Mouse (Mus musculus) forebrain, embryonic 12.5 days (tissue): ENCODE measurements around the gene Tstd1. TPM values are rescaled to one million over a fixed set of nuclear protein-coding genes. Genes with fewer than 3 reads are reported as not detected.

Experiments used
- ATAC-seq: fragments of 200-750 bp; cut with Nextera tagmentation; 2 replicates; pipeline ENCODE4 v1.8.0; 2017; ENCODE audit warnings: moderate TSS enrichment; ENCODE audit not compliant: low FRiP score
- H3K27ac ChIP-seq: fragments of 300-500 bp; sonication (generic); 2 replicates; pipeline ENCODE4 v1.5.1; 2016; ENCODE audit warnings: mild to moderate bottlenecking
- H3K27me3 ChIP-seq: fragments of 300-500 bp; sonication (generic); 2 replicates; pipeline ENCODE4 v1.6.1; 2016; ENCODE audit warnings: mild to moderate bottlenecking
- H3K36me3 ChIP-seq: fragments of 300-500 bp; sonication (generic); replicated peaks from 2 replicates; pipeline ENCODE4 v1.6.1; 2016; ENCODE audit warnings: mild to moderate bottlenecking
- H3K4me1 ChIP-seq: fragments of 300-500 bp; sonication (generic); 2 replicates; pipeline ENCODE4 v1.6.1; 2016
- H3K4me2 ChIP-seq: fragments of 300-500 bp; sonication (generic); 2 replicates; pipeline ENCODE4 v1.6.1; 2016; ENCODE audit warnings: mild to moderate bottlenecking, moderate library complexity
- H3K4me3 ChIP-seq: fragments of 300-500 bp; sonication (generic); replicated peaks from 2 replicates; pipeline ENCODE4 v1.5.1; 2016; ENCODE audit warnings: mild to moderate bottlenecking
- H3K9ac ChIP-seq: fragments of 300-500 bp; sonication (generic); 2 replicates; pipeline ENCODE4 v1.6.1; 2016; ENCODE audit warnings: mild to moderate bottlenecking
- H3K9me3 ChIP-seq: fragments of 300-500 bp; sonication (generic); 2 replicates; pipeline ENCODE4 v1.6.1; 2016
- WGBS: fragments of 180-500 bp; shearing (Covaris S2); methylation state at CpG from one replicate; pipeline ENCODE4 v1.1.7; 2016; 5-methylcytosine and 5-hydroxymethylcytosine counted together
- polyA plus RNA-seq: library from polyadenylated mRNA; unstranded; fragments of >200 nt; fragmentation: Nextera tagmentation; extraction: Ambion mirVana; gene quantifications from 2 replicates; pipeline ENCODE4 v1.2.1, GENCODE M21; 2016

The Tstd1 gene
- polyA plus RNA-seq, 1 experiment from 2014 or later: 9.0 TPM

- Histone ChIP-seq H3K9me3 (no peaks in the 10 kb centered on the region), H3K4me3 (no peak overlapping the region), H3K9ac (no peak overlapping the region), H3K36me3 (peaks cover 25% of the 10 kb centered on the region), H3K4me1 (no peaks in the 10 kb centered on the region; the same call in 1 of the 2 replicates), H3K4me2 (no peak overlapping the region), H3K27me3 (no peaks in the 10 kb centered on the region), H3K27ac (no peak overlapping the region)
- ATAC-seq: no peak
- 89% methylated on average over 8 of the region's 8 CpGs for WGBS
Measured at GRCm38 (mm10) chr1:171422504-171423095, 3.9 kb downstream of the Tstd1 start.

GRCm38 (mm10) chr1:171424638-171425037 lies 6.0 kb downstream of the Tstd1 start:
- ATAC-seq: no peak
- no peak overlapping the region for H3K9ac ChIP-seq
- 83% methylated on average over 5 of the region's 5 CpGs for WGBS

GRCm38 (mm10) chr1:171425126-171425525 lies 6.5 kb downstream of the Tstd1 start:
- H3K4me2 ChIP-seq: no peak overlapping the region
- no peak overlapping the region for H3K4me3 ChIP-seq
- ATAC-seq: no peak
- peaks cover under 1% of the 10 kb centered on the region for H3K36me3 ChIP-seq
- no peak overlapping the region for H3K9ac ChIP-seq
- no peaks in the 10 kb centered on the region for H3K4me1 ChIP-seq
- whole genome bisulfite sequencing: 89% methylated on average over 4 of the region's 4 CpGs
- no peak overlapping the region for H3K27ac ChIP-seq
- H3K27me3 ChIP-seq: no peaks in the 10 kb centered on the region
- H3K9me3 ChIP-seq: no peaks in the 10 kb centered on the region

More at GRCm38 (mm10) chr1:171424638-171425037, 6.0 kb downstream of the Tstd1 start:
- Histone ChIP-seq H3K4me1 (no peaks in the 10 kb centered on the region; the same call in 1 of the 2 replicates), H3K4me3 (no peak overlapping the region), H3K4me2 (no peak overlapping the region), H3K36me3 (peaks cover 6% of the 10 kb centered on the region), H3K27me3 (no peaks in the 10 kb centered on the region), H3K27ac (no peak overlapping the region), H3K9me3 (no peaks in the 10 kb centered on the region)

- H3K9ac ChIP-seq: no peak overlapping the region
- 82% methylated on average over 5 of the region's 5 CpGs for WGBS
- no peaks in the 10 kb centered on the region for H3K9me3 ChIP-seq
- H3K27me3 ChIP-seq: peaks cover 16% of the 10 kb centered on the region
- no peak overlapping the region for H3K4me2 ChIP-seq
- H3K27ac ChIP-seq: no peak overlapping the region
- no peak for ATAC-seq
- H3K36me3 ChIP-seq: no peaks in the 10 kb centered on the region
- no peak overlapping the region for H3K4me3 ChIP-seq
- peaks cover 2% of the 10 kb centered on the region for H3K4me1 ChIP-seq
Measured at GRCm38 (mm10) chr1:171432158-171432557, 13.5 kb downstream of the Tstd1 start.

- 68% methylated on average over 7 of the region's 7 CpGs for WGBS
Measured at GRCm38 (mm10) chr1:171435288-171435814, 16.7 kb downstream of the Tstd1 start.

GRCm38 (mm10) chr1:171435974-171436373 lies 17.3 kb downstream of the Tstd1 start:
- H3K27me3 ChIP-seq: peaks cover 50% of the 10 kb centered on the region
- ATAC-seq: no peak
- no peak overlapping the region for H3K4me2 ChIP-seq
- H3K36me3 ChIP-seq: no peaks in the 10 kb centered on the region
- no peak overlapping the region for H3K9ac ChIP-seq
- no peaks in the 10 kb centered on the region for H3K9me3 ChIP-seq
- H3K4me3 ChIP-seq: no peak overlapping the region
- peaks cover 10% of the 10 kb centered on the region for H3K4me1 ChIP-seq
- WGBS: 69% methylated on average over 1 of the region's 1 CpGs
- H3K27ac ChIP-seq: no peak overlapping the region

More at GRCm38 (mm10) chr1:171435288-171435814, 16.7 kb downstream of the Tstd1 start:
- ATAC-seq: no peak
- Histone ChIP-seq H3K27ac (no peak overlapping the region), H3K36me3 (no peaks in the 10 kb centered on the region), H3K4me3 (no peak overlapping the region), H3K4me1 (peaks cover 10% of the 10 kb centered on the region), H3K9me3 (no peaks in the 10 kb centered on the region), H3K4me2 (no peak overlapping the region), H3K27me3 (peaks cover 48% of the 10 kb centered on the region), H3K9ac (no peak overlapping the region)

GRCm38 (mm10) chr1:171437264-171438013 lies 18.8 kb downstream of the Tstd1 start, which contains the start of gene F11r:
TSS of gene F11r (plus strand) at chr1:171437535.
- peak within 1 kb of the TSS; percentile 25; the same call in 1 of the 2 replicates for H3K9ac ChIP-seq
- peak within 1 kb of the TSS; percentile 40 for H3K4me3 ChIP-seq
- no peaks in the 10 kb centered on the region for H3K9me3 ChIP-seq
- ATAC-seq: peak; percentile 74
- no peaks in the 10 kb centered on the region for H3K36me3 ChIP-seq
- H3K4me2 ChIP-seq: peak within 1 kb of the TSS; percentile 60
- H3K27ac ChIP-seq: no peak within 1 kb of the TSS
- peaks cover 10% of the 10 kb centered on the region for H3K4me1 ChIP-seq
- under 1% methylated on average over 46 of the region's 46 CpGs for WGBS
- peaks cover 50% of the 10 kb centered on the region for H3K27me3 ChIP-seq

GRCm38 (mm10) chr1:171438014-171438670 lies 19.5 kb downstream of the Tstd1 start:
- no peak for ATAC-seq
- H3K27ac ChIP-seq: no peak overlapping the region
- H3K9ac ChIP-seq: peak overlapping the region; percentile 25; the same call in 1 of the 2 replicates
- H3K27me3 ChIP-seq: peaks cover 50% of the 10 kb centered on the region
- peaks cover 10% of the 10 kb centered on the region for H3K4me1 ChIP-seq
- H3K4me3 ChIP-seq: peak overlapping the region; percentile 40
- H3K36me3 ChIP-seq: no peaks in the 10 kb centered on the region
- H3K9me3 ChIP-seq: no peaks in the 10 kb centered on the region
- H3K4me2 ChIP-seq: peak overlapping the region; percentile 60
- 6% methylated on average over 18 of the region's 18 CpGs for WGBS

- WGBS: 58% methylated on average over 8 of the region's 8 CpGs
- Histone ChIP-seq H3K9ac (no peak overlapping the region), H3K4me2 (no peak overlapping the region), H3K27me3 (peaks cover 50% of the 10 kb centered on the region), H3K4me3 (no peak overlapping the region), H3K4me1 (peaks cover 10% of the 10 kb centered on the region), H3K27ac (no peak overlapping the region), H3K36me3 (no peaks in the 10 kb centered on the region), H3K9me3 (0 out of 2 replicates have a peak, but pooled peaks cover 4% of the 10 kb centered on the region)
- ATAC-seq: no peak
Measured at GRCm38 (mm10) chr1:171439072-171439471, 20.4 kb downstream of the Tstd1 start.

GRCm38 (mm10) chr1:171440025-171440725 lies 21.5 kb downstream of the Tstd1 start:
- Histone ChIP-seq H3K27me3 (peaks cover 50% of the 10 kb centered on the region), H3K27ac (no peak overlapping the region)

GRCm38 (mm10) chr1:171441466-171442412 lies 23.1 kb downstream of the Tstd1 start:
- H3K9me3 ChIP-seq: 0 out of 2 replicates have a peak, but pooled peaks cover 4% of the 10 kb centered on the region
- H3K27ac ChIP-seq: no peak overlapping the region
- H3K36me3 ChIP-seq: no peaks in the 10 kb centered on the region
- WGBS: 65% methylated on average over 7 of the region's 7 CpGs
- peaks cover 38% of the 10 kb centered on the region for H3K27me3 ChIP-seq
- H3K4me2 ChIP-seq: no peak overlapping the region
- peaks cover 10% of the 10 kb centered on the region for H3K4me1 ChIP-seq
- no peak for ATAC-seq
- no peak overlapping the region for H3K4me3 ChIP-seq
- H3K9ac ChIP-seq: no peak overlapping the region

More at GRCm38 (mm10) chr1:171440025-171440725, 21.5 kb downstream of the Tstd1 start:
- Histone ChIP-seq H3K36me3 (no peaks in the 10 kb centered on the region), H3K9me3 (0 out of 2 replicates have a peak, but pooled peaks cover 4% of the 10 kb centered on the region), H3K4me2 (no peak overlapping the region), H3K4me3 (no peak overlapping the region), H3K9ac (no peak overlapping the region), H3K4me1 (peaks cover 10% of the 10 kb centered on the region)
- 70% methylated on average over 9 of the region's 9 CpGs for WGBS
- no peak for ATAC-seq
